Mouse (Mus musculus): Measurements from ENCODE around the gene Scarb1. TPM values are rescaled to one million over a fixed set of nuclear protein-coding genes. Genes with fewer than 3 reads are reported as not detected.
A peak's percentile ranks its signal among the peaks of the same experiment; 100 is the strongest.

The Scarb1 gene
- polyA plus RNA-seq, 1 experiment from 2014 or later: 87.1 TPM

- H3K4me1 ChIP-seq: peaks cover 84% of the 10 kb centered on the region
These were observed 27.8 kb downstream of the Scarb1 start for GRCm38 (mm10) chr5:125312970-125313597.

DNA sequence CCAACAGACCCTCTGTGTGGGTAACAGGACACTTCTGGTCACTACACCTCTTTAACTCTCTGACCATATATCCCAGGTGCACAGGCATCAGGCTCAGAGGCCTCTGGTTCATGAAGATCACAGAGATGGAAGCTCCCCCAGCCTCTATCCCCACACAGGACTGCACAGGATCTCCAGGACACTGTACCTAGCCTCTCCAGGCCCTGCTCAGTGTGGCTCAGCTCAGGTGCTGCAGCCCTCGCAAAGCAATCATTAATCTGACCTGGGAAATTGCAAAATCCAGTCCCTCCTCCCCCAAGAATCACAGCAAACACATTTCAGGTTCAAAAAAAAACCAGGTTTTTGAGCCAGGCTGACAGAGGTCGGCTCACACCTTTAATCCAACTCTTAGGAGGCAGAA is 29.9 kb downstream of the Scarb1 start:
- peak; percentile 43; the same call in 1 of the 2 replicates for ATAC-seq
- Histone ChIP-seq H3K9ac (no peak overlapping the region), H3K27ac (peak overlapping the region; percentile 39; the same call in 1 of the 2 replicates), H3K4me2 (no peak overlapping the region), H3K4me3 (no peak overlapping the region), H3K9me3 (replicated peaks) (no peaks in the 10 kb centered on the region), H3K36me3 (peaks cover 26% of the 10 kb centered on the region), H3K4me1 (peaks cover 72% of the 10 kb centered on the region), H3K27me3 (replicated peaks) (no peaks in the 10 kb centered on the region)
- WGBS (ENCODE audit: insufficient replicate concordance): 57% methylated on average over 2 of the region's 2 CpGs

More at GRCm38 (mm10) chr5:125312970-125313597, 27.8 kb downstream of the Scarb1 start:
- no peak overlapping the region for H3K4me3 ChIP-seq
- peaks cover 29% of the 10 kb centered on the region for H3K36me3 ChIP-seq
- H3K4me2 ChIP-seq: no peak overlapping the region
- H3K27me3 ChIP-seq (replicated peaks): no peaks in the 10 kb centered on the region
- WGBS (ENCODE audit: insufficient replicate concordance): 83% methylated on average over 13 of the region's 13 CpGs
- no peak overlapping the region for H3K9ac ChIP-seq
- H3K27ac ChIP-seq: peak overlapping the region; percentile 15; the same call in 1 of the 2 replicates
- no peaks in the 10 kb centered on the region for H3K9me3 ChIP-seq (replicated peaks)
- no peak for ATAC-seq

- Histone ChIP-seq H3K27ac (no peak overlapping the region), H3K9me3 (replicated peaks) (no peaks in the 10 kb centered on the region), H3K9ac (no peak overlapping the region), H3K27me3 (replicated peaks) (no peaks in the 10 kb centered on the region), H3K4me1 (peaks cover 75% of the 10 kb centered on the region), H3K4me2 (no peak overlapping the region), H3K4me3 (no peak overlapping the region), H3K36me3 (peaks cover 28% of the 10 kb centered on the region)
- 77% methylated on average over 7 of the region's 7 CpGs for WGBS (ENCODE audit: insufficient replicate concordance)
- no peak for ATAC-seq
These were observed 31.7 kb downstream of the Scarb1 start for GRCm38 (mm10) chr5:125309193-125309592.

DNA sequence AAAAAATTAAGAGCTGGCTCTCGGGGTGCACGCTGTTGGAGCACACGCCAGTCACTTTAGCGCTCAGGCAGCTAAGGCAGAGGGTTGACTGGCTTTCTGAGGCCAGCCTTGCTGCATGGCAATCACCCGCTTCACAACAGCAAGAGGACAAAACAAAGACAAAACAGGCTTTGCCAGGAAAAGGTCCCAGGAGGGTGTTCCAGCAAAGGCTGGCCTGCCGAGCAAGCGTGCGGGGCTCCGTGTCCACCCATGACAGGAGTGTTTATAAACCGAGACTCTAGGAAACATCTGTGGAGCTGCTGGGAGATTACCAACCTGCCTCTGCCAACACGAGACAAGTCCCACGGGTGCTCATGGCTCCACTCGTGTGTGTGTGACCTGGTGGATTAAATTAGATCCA is 34.1 kb downstream of the Scarb1 start:
- no peak overlapping the region for H3K27ac ChIP-seq
- WGBS (ENCODE audit: insufficient replicate concordance): 89% methylated on average over 13 of the region's 13 CpGs
- H3K4me1 ChIP-seq: peaks cover 57% of the 10 kb centered on the region
- no peak overlapping the region for H3K9ac ChIP-seq
- no peaks in the 10 kb centered on the region for H3K27me3 ChIP-seq (replicated peaks)
- ATAC-seq: no peak
- H3K4me2 ChIP-seq: no peak overlapping the region
- H3K36me3 ChIP-seq: peaks cover 42% of the 10 kb centered on the region
- no peak overlapping the region for H3K4me3 ChIP-seq
- no peaks in the 10 kb centered on the region for H3K9me3 ChIP-seq (replicated peaks)

- Histone ChIP-seq H3K9me3 (replicated peaks) (no peaks in the 10 kb centered on the region), H3K4me1 (peaks cover 52% of the 10 kb centered on the region), H3K9ac (no peak overlapping the region), H3K36me3 (peaks cover 47% of the 10 kb centered on the region), H3K27me3 (replicated peaks) (no peaks in the 10 kb centered on the region), H3K4me2 (no peak overlapping the region), H3K27ac (no peak overlapping the region), H3K4me3 (no peak overlapping the region)
- ATAC-seq: no peak
- 82% methylated on average over 7 of the region's 7 CpGs for WGBS (ENCODE audit: insufficient replicate concordance)
These were observed 34.5 kb downstream of the Scarb1 start for GRCm38 (mm10) chr5:125306372-125306771.

- peaks cover 44% of the 10 kb centered on the region for H3K4me1 ChIP-seq
- peak overlapping the region; percentile 22; the same call in 1 of the 2 replicates for H3K27ac ChIP-seq
- H3K4me3 ChIP-seq: no peak overlapping the region
- no peaks in the 10 kb centered on the region for H3K9me3 ChIP-seq (replicated peaks)
- WGBS (ENCODE audit: insufficient replicate concordance): 56% methylated on average over 14 of the region's 14 CpGs
- H3K4me2 ChIP-seq: no peak overlapping the region
- no peaks in the 10 kb centered on the region for H3K27me3 ChIP-seq (replicated peaks)
- no peak overlapping the region for H3K9ac ChIP-seq
- peaks cover 54% of the 10 kb centered on the region for H3K36me3 ChIP-seq
- 0 out of 2 replicates have a peak, but pooled peaks have one; percentile 4 for ATAC-seq
These were observed 35.4 kb downstream of the Scarb1 start for GRCm38 (mm10) chr5:125305229-125306081.

DNA sequence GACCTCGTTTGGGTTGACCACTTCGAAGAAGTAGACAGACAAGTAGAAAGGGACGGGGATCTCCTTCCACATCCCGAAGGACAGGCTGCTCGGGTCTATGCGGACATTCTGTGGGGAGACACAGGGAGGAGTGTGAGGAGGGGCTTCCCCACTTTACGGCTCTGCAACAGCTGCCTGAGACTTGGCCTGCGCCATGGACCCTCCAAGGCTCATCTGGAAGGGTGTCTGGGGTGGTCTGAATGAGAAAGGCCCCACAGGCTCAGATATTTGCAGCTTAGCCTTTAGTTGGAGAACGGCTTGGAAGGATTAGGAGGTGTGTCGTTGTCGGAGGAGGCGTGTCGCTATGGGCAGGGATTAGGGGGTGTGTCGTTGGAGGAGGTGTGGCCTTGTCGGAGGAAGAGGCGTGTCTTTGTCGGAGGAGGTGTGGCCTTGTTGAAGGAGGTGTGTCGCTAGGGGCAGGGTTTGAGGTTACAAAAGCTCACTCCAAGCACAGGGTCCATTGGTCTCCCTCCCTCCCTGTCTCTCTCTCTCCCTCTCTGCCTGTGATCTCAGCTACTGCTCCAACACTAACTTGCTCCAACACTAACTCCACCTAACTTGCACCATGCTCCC is 36.5 kb downstream of the Scarb1 start:
- H3K9ac ChIP-seq: no peak overlapping the region
- no peak overlapping the region for H3K4me2 ChIP-seq
- 0 out of 2 replicates have a peak, but pooled peaks cover 5% of the 10 kb centered on the region for H3K9me3 ChIP-seq (replicated peaks)
- ATAC-seq: peak; percentile 72
- no peak overlapping the region for H3K4me3 ChIP-seq
- no peaks in the 10 kb centered on the region for H3K27me3 ChIP-seq (replicated peaks)
- H3K4me1 ChIP-seq: peaks cover 34% of the 10 kb centered on the region
- peaks cover 57% of the 10 kb centered on the region for H3K36me3 ChIP-seq
- WGBS (ENCODE audit: insufficient replicate concordance): 46% methylated on average over 18 of the region's 18 CpGs
- no peak overlapping the region for H3K27ac ChIP-seq

- ATAC-seq: no peak
- peaks cover 68% of the 10 kb centered on the region for H3K36me3 ChIP-seq
These were observed 37.8 kb downstream of the Scarb1 start for GRCm38 (mm10) chr5:125303055-125303454.

GRCm38 (mm10) chr5:125298234-125298633 is 42.7 kb downstream of the Scarb1 start:
- H3K36me3 ChIP-seq: peaks cover 100% of the 10 kb centered on the region
- ATAC-seq: no peak
- H3K4me3 ChIP-seq: no peak overlapping the region

More at GRCm38 (mm10) chr5:125303055-125303454, 37.8 kb downstream of the Scarb1 start:
- Histone ChIP-seq H3K27ac (no peak overlapping the region), H3K9ac (no peak overlapping the region), H3K4me1 (peaks cover 21% of the 10 kb centered on the region), H3K9me3 (replicated peaks) (0 out of 2 replicates have a peak, but pooled peaks cover 5% of the 10 kb centered on the region), H3K27me3 (replicated peaks) (no peaks in the 10 kb centered on the region), H3K4me3 (no peak overlapping the region), H3K4me2 (no peak overlapping the region)
- 93% methylated on average over 6 of the region's 6 CpGs for WGBS (ENCODE audit: insufficient replicate concordance)

GRCm38 (mm10) chr5:125297171-125297570 is 43.7 kb downstream of the Scarb1 start:
- Histone ChIP-seq H3K27me3 (replicated peaks) (no peaks in the 10 kb centered on the region), H3K4me3 (no peak overlapping the region), H3K4me1 (no peaks in the 10 kb centered on the region), H3K9ac (no peak overlapping the region), H3K27ac (no peak overlapping the region), H3K9me3 (replicated peaks) (peaks cover 11% of the 10 kb centered on the region; the same call in 1 of the 2 replicates), H3K4me2 (no peak overlapping the region), H3K36me3 (peaks cover 100% of the 10 kb centered on the region)
- 89% methylated on average over 7 of the region's 7 CpGs for WGBS (ENCODE audit: insufficient replicate concordance)
- ATAC-seq: no peak

More at GRCm38 (mm10) chr5:125298234-125298633, 42.7 kb downstream of the Scarb1 start:
- WGBS (ENCODE audit: insufficient replicate concordance): 82% methylated on average over 9 of the region's 9 CpGs
- Histone ChIP-seq H3K27me3 (replicated peaks) (no peaks in the 10 kb centered on the region), H3K4me2 (no peak overlapping the region), H3K4me1 (no peaks in the 10 kb centered on the region), H3K9me3 (replicated peaks) (peaks cover 11% of the 10 kb centered on the region; the same call in 1 of the 2 replicates), H3K9ac (no peak overlapping the region), H3K27ac (no peak overlapping the region)

DNA sequence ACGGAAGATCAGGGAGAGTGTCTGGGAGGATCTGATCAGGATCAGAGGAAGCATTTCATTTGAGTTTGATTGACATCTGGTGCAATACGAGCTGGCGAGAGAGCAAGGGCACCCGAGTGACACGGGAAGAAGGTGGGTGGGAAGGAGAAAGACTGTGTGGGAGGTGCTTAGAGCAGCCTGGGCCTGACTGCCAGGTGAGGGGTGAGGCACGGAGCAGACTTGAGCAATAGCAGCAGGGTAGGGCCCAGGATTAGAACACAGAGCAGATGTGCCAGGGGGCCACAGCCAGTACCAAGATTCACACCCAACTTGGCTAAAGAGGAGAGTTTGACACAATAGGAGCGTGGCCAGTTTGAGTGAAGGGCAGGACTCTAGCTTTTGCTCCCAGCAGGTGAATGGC is 47.9 kb downstream of the Scarb1 start:
- Histone ChIP-seq H3K27ac (no peak overlapping the region), H3K27me3 (replicated peaks) (no peaks in the 10 kb centered on the region), H3K4me2 (no peak overlapping the region), H3K4me3 (no peak overlapping the region), H3K36me3 (peaks cover 100% of the 10 kb centered on the region), H3K4me1 (no peaks in the 10 kb centered on the region), H3K9me3 (replicated peaks) (peaks cover 6% of the 10 kb centered on the region; the same call in 1 of the 2 replicates), H3K9ac (no peak overlapping the region)
- no peak for ATAC-seq
- 71% methylated on average over 7 of the region's 7 CpGs for WGBS (ENCODE audit: insufficient replicate concordance)
